Mouse (Mus musculus): ENCODE results near the gene Minar1.

DNA sequence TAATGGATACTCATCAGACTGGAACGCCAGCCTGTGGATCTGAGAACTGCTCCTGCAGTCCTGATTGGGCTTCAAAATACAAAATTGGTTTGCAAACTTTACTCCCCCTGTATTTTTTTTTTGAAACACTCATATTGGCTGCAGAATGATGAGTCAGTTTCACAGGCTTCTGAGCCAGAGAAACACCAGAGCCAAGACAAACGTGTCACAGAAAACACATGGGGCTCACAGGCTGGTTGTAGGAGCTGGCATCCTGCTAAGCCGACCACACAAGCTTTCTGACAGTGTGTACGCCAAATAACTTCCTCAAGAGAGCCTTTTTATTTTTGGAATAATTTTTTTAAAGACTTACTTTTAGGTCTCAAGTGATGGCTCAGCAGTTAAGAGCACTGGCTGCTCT is 47.0 kb upstream of the Minar1 start:
- TF ChIP-seq CTCF (IDR thresholded peaks at IDR 0.05; ENCODE audit: extremely low read depth, insufficient read length, insufficient replicate concordance, low read depth, low read length) (no peak), POLR2A (IDR thresholded peaks at IDR 0.05; ENCODE audit: low read depth, low read length) (no peak)

Data from small intestine, adult 2 months (tissue).